Mouse (Mus musculus): ENCODE results near the gene Lrrn2. TPM values are rescaled to one million over a fixed set of nuclear protein-coding genes. Genes with fewer than 3 reads are reported as not detected.
A peak's percentile ranks its signal among the peaks of the same experiment; 100 is the strongest.

Gene Lrrn2
- total RNA-seq (2021) = under 1 TPM; 0.43 to 0.62 TPM
- long read RNA-seq, experiment 1 = 0 reads
- long read RNA-seq, experiment 2 = 0 reads

- peak in 1 of 2 experiments; percentile 23 for DNase-seq
- intact Hi-C loops (cut with DNase I) = no loop called here
Measured at GRCm38 (mm10) chr1:132880161-132881005, at the start of gene Lrrn2. TSS of gene Lrrn2 (plus strand) at chr1:132880273.

GRCm38 (mm10) chr1:132831963-132832362, 48.1 kb upstream of the Lrrn2 start:
- intact Hi-C loops (cut with DNase I) = no loop called here
- no peak for DNase-seq

- intact Hi-C loops (cut with DNase I) = no loop called here
- DNase-seq = no peak
Measured at GRCm38 (mm10) chr1:132834037-132834436, 46.0 kb upstream of the Lrrn2 start.

GRCm38 (mm10) chr1:132836895-132837294, 43.2 kb upstream of the Lrrn2 start:
- DNase-seq = no peak
- intact Hi-C loops (cut with DNase I) = no loop called here

- no peak for DNase-seq
- intact Hi-C loops (cut with DNase I) = no loop called here
Measured at GRCm38 (mm10) chr1:132837691-132838090, 42.4 kb upstream of the Lrrn2 start.

GRCm38 (mm10) chr1:132838371-132838770, 41.7 kb upstream of the Lrrn2 start:
- intact Hi-C loops (cut with DNase I) = no loop called here
- no peak for DNase-seq

- no peak for DNase-seq
- intact Hi-C loops (cut with DNase I) = no loop called here
Measured at GRCm38 (mm10) chr1:132843612-132844011, 36.5 kb upstream of the Lrrn2 start.

GRCm38 (mm10) chr1:132844088-132844804, 35.8 kb upstream of the Lrrn2 start:
- intact Hi-C loops (cut with DNase I) = no loop called here
- DNase-seq = peak; percentile 27 to 53

GRCm38 (mm10) chr1:132845766-132846165, 34.3 kb upstream of the Lrrn2 start:
- intact Hi-C loops (cut with DNase I) = no loop called here
- no peak for DNase-seq

GRCm38 (mm10) chr1:132850809-132851208, 29.3 kb upstream of the Lrrn2 start:
- intact Hi-C loops (cut with DNase I) = no loop called here
- DNase-seq = no peak

GRCm38 (mm10) chr1:132851296-132851695, 28.8 kb upstream of the Lrrn2 start:
- intact Hi-C loops (cut with DNase I) = no loop called here
- no peak for DNase-seq

GRCm38 (mm10) chr1:132851771-132852170, 28.3 kb upstream of the Lrrn2 start:
- intact Hi-C loops (cut with DNase I) = no loop called here
- no peak for DNase-seq

GRCm38 (mm10) chr1:132853312-132853711, 26.8 kb upstream of the Lrrn2 start:
- intact Hi-C loops (cut with DNase I) = no loop called here
- no peak for DNase-seq

- no peak for DNase-seq
- intact Hi-C loops (cut with DNase I) = no loop called here
Measured at GRCm38 (mm10) chr1:132858516-132859383, 21.3 kb upstream of the Lrrn2 start.

GRCm38 (mm10) chr1:132864220-132864619, 15.9 kb upstream of the Lrrn2 start:
- intact Hi-C loops (cut with DNase I) = no loop called here
- DNase-seq = no peak

- intact Hi-C loops (cut with DNase I) = no loop called here
- no peak for DNase-seq
Measured at GRCm38 (mm10) chr1:132865585-132865984, 14.5 kb upstream of the Lrrn2 start.

GRCm38 (mm10) chr1:132870327-132870726, 9.7 kb upstream of the Lrrn2 start:
- intact Hi-C loops (cut with DNase I) = no loop called here
- no peak for DNase-seq

GRCm38 (mm10) chr1:132878951-132879610, 992 bp upstream of the Lrrn2 start:
- intact Hi-C loops (cut with DNase I) = no loop called here
- DNase-seq = no peak

GRCm38 (mm10) chr1:132879801-132880160, 292 bp upstream of the Lrrn2 start:
- no peak for DNase-seq
- intact Hi-C loops (cut with DNase I) = no loop called here

GRCm38 (mm10) chr1:132881041-132881761, 1.1 kb downstream of the Lrrn2 start:
- intact Hi-C loops (cut with DNase I) = no loop called here
- DNase-seq = no peak
